Mouse (Mus musculus): Measurements from ENCODE around the gene Cryaa. TPM values are rescaled to one million over a fixed set of nuclear protein-coding genes. Genes with fewer than 3 reads are reported as not detected.

The Cryaa gene
- total RNA-seq (2022): under 1 TPM in 1 of 4 experiments, not detected in 3; 0.27 TPM

GRCm38 (mm10) chr17:31677507-31677906, at the start of gene Cryaa:
Gene Cryaa (plus strand): TSS chr17:31677807.
- no peak for DNase-seq (ENCODE audit: low spot score in 2 of 2)

GRCm38 (mm10) chr17:31627961-31628360, 49.6 kb upstream of the Cryaa start:
- no peak for DNase-seq (ENCODE audit: low spot score in 2 of 2)

GRCm38 (mm10) chr17:31631081-31631800, 46.4 kb upstream of the Cryaa start:
- DNase-seq (ENCODE audit: low spot score in 2 of 2): no peak

- no peak for DNase-seq (ENCODE audit: low spot score in 2 of 2)
Measured at GRCm38 (mm10) chr17:31633007-31633406, 44.6 kb upstream of the Cryaa start.

- no peak for DNase-seq (ENCODE audit: low spot score in 2 of 2)
Measured at GRCm38 (mm10) chr17:31634896-31635295, 42.7 kb upstream of the Cryaa start.

- DNase-seq (ENCODE audit: low spot score in 2 of 2): no peak
Measured at GRCm38 (mm10) chr17:31635781-31636180, 41.8 kb upstream of the Cryaa start.

- DNase-seq (ENCODE audit: low spot score in 2 of 2): no peak
Measured at GRCm38 (mm10) chr17:31636277-31636941, 41.2 kb upstream of the Cryaa start.

GRCm38 (mm10) chr17:31636942-31637811, 40.4 kb upstream of the Cryaa start, which contains the start of gene Cbs:
Gene Cbs (minus strand): TSS chr17:31637238.
- peak; percentile 31 to 66 for DNase-seq (ENCODE audit: low spot score in 2 of 2)

- peak in 1 of 2 experiments; percentile 72 for DNase-seq (ENCODE audit: low spot score in 2 of 2)
Measured at GRCm38 (mm10) chr17:31637866-31638570, 39.6 kb upstream of the Cryaa start.

GRCm38 (mm10) chr17:31639651-31640050, 38.0 kb upstream of the Cryaa start:
- peak in 1 of 2 experiments; percentile 55 for DNase-seq (ENCODE audit: low spot score in 2 of 2)

- DNase-seq (ENCODE audit: low spot score in 2 of 2): no peak
Measured at GRCm38 (mm10) chr17:31642331-31642730, 35.3 kb upstream of the Cryaa start.

GRCm38 (mm10) chr17:31642913-31643312, 34.7 kb upstream of the Cryaa start:
- no peak for DNase-seq (ENCODE audit: low spot score in 2 of 2)

GRCm38 (mm10) chr17:31646199-31647002, 31.2 kb upstream of the Cryaa start:
- DNase-seq (ENCODE audit: low spot score in 2 of 2): no peak

GRCm38 (mm10) chr17:31652152-31652551, 25.5 kb upstream of the Cryaa start:
- no peak for DNase-seq (ENCODE audit: low spot score in 2 of 2)

GRCm38 (mm10) chr17:31653277-31653676, 24.3 kb upstream of the Cryaa start:
- no peak for DNase-seq (ENCODE audit: low spot score in 2 of 2)

- no peak for DNase-seq (ENCODE audit: low spot score in 2 of 2)
Measured at GRCm38 (mm10) chr17:31655366-31655765, 22.2 kb upstream of the Cryaa start.

GRCm38 (mm10) chr17:31656682-31657081, 20.9 kb upstream of the Cryaa start:
- no peak for DNase-seq (ENCODE audit: low spot score in 2 of 2)

- no peak for DNase-seq (ENCODE audit: low spot score in 2 of 2)
Measured at GRCm38 (mm10) chr17:31657141-31657983, 20.2 kb upstream of the Cryaa start.

GRCm38 (mm10) chr17:31658136-31658467, 19.5 kb upstream of the Cryaa start:
- DNase-seq (ENCODE audit: low spot score in 2 of 2): no peak
